Mouse (Mus musculus): ENCODE results near the gene Hps1. TPM values are rescaled to one million over a fixed set of nuclear protein-coding genes. Genes with fewer than 3 reads are reported as not detected.

The Hps1 gene
- total RNA-seq, 2 experiments from 2014 or later: 3.4 to 3.5 TPM

- DNase-seq: peak; percentile 67
Measured at GRCm38 (mm10) chr19:42755148-42755870, 24.5 kb downstream of the Hps1 start.

- peak; percentile 86 for DNase-seq
Measured at GRCm38 (mm10) chr19:42753141-42753917, 26.4 kb downstream of the Hps1 start.

GRCm38 (mm10) chr19:42752363-42752931, 27.3 kb downstream of the Hps1 start, which contains the start of gene Pyroxd2:
Gene Pyroxd2 (minus strand): TSS chr19:42752775.
- peak; percentile 89 for DNase-seq

GRCm38 (mm10) chr19:42750196-42750595, 29.6 kb downstream of the Hps1 start:
- no peak for DNase-seq

DNA sequence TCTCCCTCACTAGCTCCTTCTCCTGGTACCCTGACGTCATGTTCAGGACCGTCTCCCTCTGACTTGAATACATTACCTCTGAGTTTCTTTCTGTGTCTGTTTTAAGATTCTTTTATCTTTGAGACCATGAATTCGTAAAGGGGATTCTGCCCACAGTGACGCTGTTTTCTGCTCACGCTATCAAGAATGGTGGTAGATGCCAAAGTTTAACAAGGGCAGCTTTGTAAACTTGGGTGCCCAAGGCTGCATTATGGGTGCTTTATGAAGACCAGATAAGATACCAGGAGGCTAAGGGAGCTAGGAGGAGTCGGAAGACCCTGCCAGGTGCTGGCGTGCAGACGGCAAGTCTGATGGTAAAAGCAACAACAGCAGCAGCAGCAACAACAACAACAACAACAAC, 33.1 kb downstream of the Hps1 start:
- no peak for DNase-seq

DNA sequence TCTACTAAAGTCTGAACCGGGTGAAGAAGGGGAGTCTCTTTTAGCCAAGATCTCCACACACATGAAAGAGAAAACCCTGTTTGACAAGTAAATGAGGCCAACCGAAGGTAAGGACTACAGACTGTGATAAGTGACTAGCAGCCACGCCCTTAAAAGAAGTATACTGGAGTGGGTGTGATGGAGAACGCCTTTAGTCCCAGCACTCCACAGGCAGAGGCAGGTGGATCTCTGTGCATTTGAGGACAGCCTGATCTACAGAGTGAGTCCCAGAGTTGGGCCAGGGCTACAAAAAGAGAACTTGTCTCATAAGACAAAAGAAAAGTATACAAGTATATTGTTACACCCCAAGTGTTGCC, 33.9 kb downstream of the Hps1 start:
- DNase-seq: no peak

GRCm38 (mm10) chr19:42745084-42745868, 34.5 kb downstream of the Hps1 start:
- no peak for DNase-seq

GRCm38 (mm10) chr19:42744162-42744586, 35.6 kb downstream of the Hps1 start:
- peak; percentile 76 for DNase-seq

DNA sequence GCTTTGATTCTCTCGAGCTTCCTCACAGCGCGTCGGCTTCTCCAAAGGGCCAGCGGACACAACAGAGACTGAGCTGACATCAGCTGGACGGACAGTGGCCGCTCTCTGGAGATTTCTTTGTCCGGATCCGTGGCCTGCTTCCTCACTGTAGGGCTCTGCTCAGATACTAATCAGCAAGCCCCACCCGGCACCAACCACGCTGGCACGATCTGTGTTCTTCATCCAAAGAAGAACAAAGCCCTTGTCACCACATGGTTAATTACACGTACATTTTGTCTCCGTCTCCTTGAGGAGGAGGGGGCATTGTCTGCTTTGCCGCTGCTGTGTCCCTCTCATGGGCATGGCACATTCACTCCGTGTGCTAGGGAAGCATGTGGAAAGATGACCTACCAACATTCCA, 36.5 kb downstream of the Hps1 start:
- DNase-seq: no peak

DNA sequence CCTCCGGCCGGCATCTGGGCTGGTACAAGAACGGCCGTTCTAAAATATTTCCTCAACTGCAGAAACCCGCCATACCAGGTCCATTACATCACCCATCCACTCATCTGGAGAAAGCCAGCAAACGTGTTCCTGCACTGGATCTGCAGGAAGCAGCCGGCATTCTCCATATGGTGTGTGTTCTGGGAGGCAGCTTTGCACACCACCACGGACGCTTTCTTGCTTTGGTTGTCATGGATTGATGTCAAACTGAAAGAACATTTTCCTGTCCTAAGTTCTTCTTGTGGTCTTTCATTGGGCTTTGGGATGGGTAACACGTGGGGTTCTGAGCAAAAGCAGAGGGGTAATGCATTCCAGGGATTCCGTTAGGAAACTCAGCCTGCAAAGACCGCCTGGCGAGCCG, 37.9 kb downstream of the Hps1 start:
- no peak for DNase-seq

DNA sequence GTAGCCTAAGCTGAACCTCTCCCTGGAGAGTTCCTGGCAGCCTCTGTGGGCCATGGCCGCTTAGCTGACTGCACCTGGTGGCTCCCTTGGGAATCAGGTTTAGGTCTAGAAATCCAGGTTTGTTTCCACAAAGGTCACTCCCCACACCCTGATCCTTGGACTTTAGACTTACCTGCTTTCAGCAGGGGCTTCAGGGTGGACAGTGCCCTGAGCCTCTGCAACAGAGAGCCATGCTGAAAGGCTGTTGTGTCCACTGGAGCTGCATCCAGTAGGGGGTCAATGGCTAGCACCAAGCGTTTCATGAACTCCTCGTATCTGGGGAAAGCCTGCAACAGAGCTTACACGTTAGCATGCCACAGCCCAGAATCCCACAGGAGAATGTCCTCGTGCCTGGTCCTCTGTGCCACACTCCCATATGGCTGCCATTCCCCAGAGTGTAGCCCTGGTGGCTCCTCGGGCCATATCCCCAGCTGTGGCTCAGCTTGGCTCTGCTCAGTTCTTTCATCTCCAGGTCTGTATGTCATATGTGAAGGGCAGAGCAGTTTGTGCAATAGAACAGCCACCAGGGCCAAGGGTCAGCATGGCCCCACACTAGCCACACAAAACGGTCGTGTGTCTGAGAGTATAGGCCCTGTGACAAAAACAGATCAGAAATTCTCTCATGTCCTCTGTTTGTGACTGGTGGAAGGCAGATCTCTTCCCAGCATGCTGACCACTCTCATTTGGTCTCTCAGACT, 39.4 kb downstream of the Hps1 start:
- DNase-seq: no peak

GRCm38 (mm10) chr19:42739734-42740133, 40.0 kb downstream of the Hps1 start:
- no peak for DNase-seq

GRCm38 (mm10) chr19:42737753-42738152, 42.0 kb downstream of the Hps1 start:
- DNase-seq: no peak

DNA sequence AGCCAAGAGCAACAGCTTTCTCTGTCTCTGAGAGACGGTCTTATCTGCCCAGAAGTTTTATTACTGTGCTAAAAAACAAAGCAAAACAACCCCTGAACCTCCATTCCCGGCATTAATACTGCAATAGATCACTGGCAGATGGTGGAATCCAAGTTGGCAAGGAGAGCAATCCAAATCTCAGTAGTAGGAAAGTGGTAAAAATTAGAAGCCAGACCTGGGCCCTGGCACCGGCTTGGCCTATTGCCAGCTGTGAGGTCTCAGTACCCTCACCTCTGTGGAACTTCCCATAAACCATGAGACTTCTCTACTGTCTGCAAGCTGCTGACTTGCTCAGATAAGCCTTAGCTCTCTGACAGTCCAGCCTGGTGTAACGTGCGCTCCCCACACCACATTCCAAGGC, 44.8 kb downstream of the Hps1 start:
- DNase-seq: no peak

DNA sequence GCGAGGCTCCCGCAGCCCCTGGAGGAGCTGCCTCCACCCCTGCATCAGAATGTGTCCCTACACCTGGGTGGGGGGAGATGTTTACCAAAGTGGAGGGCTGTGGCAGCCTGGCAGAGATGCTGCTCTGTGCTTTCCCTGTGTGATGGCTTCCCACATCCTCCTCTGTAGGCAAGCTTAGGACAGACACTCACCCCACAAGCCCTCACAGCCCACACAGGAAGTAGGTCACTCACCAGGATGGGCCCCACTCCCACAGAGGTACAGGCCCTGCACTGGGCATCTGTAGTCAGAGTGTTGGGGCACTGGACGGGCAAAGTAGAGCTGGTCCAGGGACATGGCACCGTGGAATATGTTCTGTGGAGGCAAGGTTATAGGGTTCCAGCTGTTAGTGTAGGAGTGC, 52.4 kb downstream of the Hps1 start:
- no peak for DNase-seq

GRCm38 (mm10) chr19:42726766-42727165, 53.0 kb downstream of the Hps1 start:
- DNase-seq: no peak

GRCm38 (mm10) chr19:42725973-42726350, 53.8 kb downstream of the Hps1 start:
- DNase-seq: no peak

DNA sequence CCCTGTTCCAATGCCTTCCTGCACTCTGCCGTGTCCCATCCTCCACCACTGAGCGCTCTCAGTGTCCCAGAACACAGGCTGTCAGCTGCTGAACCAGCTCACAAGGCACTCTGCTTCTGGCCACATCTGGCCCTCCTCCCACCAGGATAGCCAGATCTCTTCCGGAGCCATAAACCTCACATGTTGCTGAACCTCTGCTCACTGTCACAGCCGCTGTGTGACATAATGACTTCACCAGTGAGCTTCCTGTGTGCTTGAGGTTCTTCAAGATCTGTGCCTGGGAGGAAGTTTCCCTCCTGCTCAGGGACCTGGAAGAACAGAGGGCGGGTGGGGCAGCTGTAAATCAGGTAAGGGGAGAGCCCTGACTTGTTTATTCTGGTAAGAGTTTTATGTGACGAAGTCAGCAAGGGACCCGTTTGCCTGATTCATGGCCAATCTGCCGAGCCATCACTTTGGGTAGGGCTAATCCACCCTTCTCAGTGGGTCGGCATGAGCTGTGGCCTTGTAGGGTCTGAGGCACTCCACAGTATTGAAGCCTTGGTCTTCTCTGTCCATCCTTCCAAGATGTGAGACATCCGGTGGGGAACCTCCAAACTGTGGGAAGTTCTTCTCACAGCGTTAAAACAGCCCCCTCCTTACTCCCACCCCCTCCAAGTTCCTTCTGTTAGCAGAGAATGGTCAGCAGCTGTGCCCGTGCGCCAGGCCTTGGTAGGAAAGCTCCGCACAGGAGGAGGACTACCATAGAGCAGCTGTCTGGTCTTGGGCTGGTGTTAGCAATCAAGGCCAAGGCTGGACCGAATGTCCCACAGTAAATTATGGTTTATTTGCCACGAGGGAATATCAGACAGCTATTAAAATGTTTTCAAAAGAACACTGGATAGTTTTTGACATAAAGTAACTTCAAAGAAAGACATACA, 54.5 kb downstream of the Hps1 start:
- DNase-seq: peak; percentile 46

- DNase-seq: no peak
Measured at GRCm38 (mm10) chr19:42723302-42723701, 56.5 kb downstream of the Hps1 start.

- DNase-seq: no peak
Measured at GRCm38 (mm10) chr19:42722500-42722899, 57.3 kb downstream of the Hps1 start.

GRCm38 (mm10) chr19:42718101-42718500, 61.7 kb downstream of the Hps1 start:
- no peak for DNase-seq

All from heart, postnatal 4 days (tissue).